Mouse (Mus musculus) MEL (cell line): Measurements from ENCODE around the gene Gmip. TPM values are rescaled to one million over a fixed set of nuclear protein-coding genes. Genes with fewer than 3 reads are reported as not detected.

ENCODE experiments used
- DNase-seq: peaks from one replicate; pipeline ENCODE4 v3.0.0; 2011; ENCODE audit warnings: low read depth, low spot score
- H3K27ac ChIP-seq: 2 replicates; pipeline ENCODE4 v1.5.1; 2012; ENCODE audit warnings: low read depth, mild to moderate bottlenecking, control low read depth, low read length, moderate library complexity; ENCODE audit not compliant: control insufficient read depth
- H3K27me3 ChIP-seq, 2 experiments: fragments of 150-350 bp in 1 of 2; sonication (generic) in 1 of 2; 2 replicates each; pipeline ENCODE4 v1.6.1; 2012; ENCODE audit warnings: low read length in 2 of 2, mild to moderate bottlenecking in 2 of 2, improper control_type of control experiment in 1 of 2, moderate library complexity in 1 of 2; ENCODE audit not compliant: insufficient read depth in 2 of 2, control insufficient read depth in 1 of 2
- H3K36me3 ChIP-seq, 2 experiments: 2 replicates each; pipeline ENCODE4 v1.6.1; 2012 to 2014; ENCODE audit warnings: low read length in 2 of 2, improper control_type of control experiment in 1 of 2, inconsistent platforms in 1 of 2, mild to moderate bottlenecking in 1 of 2; ENCODE audit not compliant: insufficient read depth in 2 of 2, control insufficient read depth in 1 of 2
- H3K4me1 ChIP-seq, 2 experiments: fragments of 150-350 bp in 1 of 2; sonication (generic) in 1 of 2; 2 replicates each; pipeline ENCODE4 v1.6.1; 2012; ENCODE audit warnings: low read length in 2 of 2, improper control_type of control experiment in 1 of 2, mild to moderate bottlenecking in 1 of 2; ENCODE audit not compliant: insufficient read depth in 2 of 2, control insufficient read depth in 1 of 2
- H3K4me3 ChIP-seq, 2 experiments: fragments of 150-350 bp in 1 of 2; sonication (generic) in 1 of 2; 2 replicates each; pipeline ENCODE4 v1.5.1; 2012; ENCODE audit warnings: low read depth in 2 of 2, low read length in 2 of 2, mild to moderate bottlenecking in 2 of 2, moderate library complexity in 2 of 2, control low read depth in 1 of 2, improper control_type of control experiment in 1 of 2; ENCODE audit not compliant: control insufficient read depth in 1 of 2, insufficient read depth in 1 of 2
- H3K79me2 ChIP-seq: 2 replicates; pipeline ENCODE4 v1.6.1; 2012; ENCODE audit warnings: mild to moderate bottlenecking, low read length, moderate library complexity; ENCODE audit not compliant: control insufficient read depth, poor library complexity, insufficient read depth
- H3K9ac ChIP-seq: 2 replicates; pipeline ENCODE4 v1.6.1; 2012; ENCODE audit warnings: low read depth, mild to moderate bottlenecking, control low read depth, low read length, moderate library complexity; ENCODE audit not compliant: control insufficient read depth, poor library complexity, severe bottlenecking
- H3K9me3 ChIP-seq: fragments of 150-350 bp; sonication (generic); replicated peaks from 2 replicates; pipeline ENCODE4 v1.6.1; 2012; ENCODE audit warnings: mild to moderate bottlenecking, low read length, improper control_type of control experiment, moderate library complexity; ENCODE audit not compliant: insufficient read depth
- BHLHE40 ChIP-seq: IDR thresholded peaks from 2 replicates; pipeline ENCODE4 v1.6.1; 2012; ENCODE audit warnings: low read depth, mild to moderate bottlenecking, inconsistent platforms, low read length, improper control_type of control experiment, borderline replicate concordance
- CHD1 ChIP-seq: IDR thresholded peaks from 2 replicates; pipeline ENCODE4 v1.6.1; 2012; ENCODE audit warnings: low read depth, mild to moderate bottlenecking, inconsistent platforms, low read length, improper control_type of control experiment
- CTCF ChIP-seq, 3 experiments: IDR thresholded peaks in 2 of 3; conservative IDR thresholded peaks in 1 of 3; 2 replicates each; pipeline ENCODE4 v1.5.1; 2011 to 2012; ENCODE audit warnings: low read length in 3 of 3, low read depth in 2 of 3, mild to moderate bottlenecking in 2 of 3, improper control_type of control experiment in 1 of 3, inconsistent platforms in 1 of 3, mixed read lengths in 1 of 3, moderate library complexity in 1 of 3; ENCODE audit not compliant: control insufficient read depth in 1 of 3, insufficient read depth in 1 of 3, poor library complexity in 1 of 3, severe bottlenecking in 1 of 3
- ELF1 ChIP-seq: IDR thresholded peaks from 2 replicates; pipeline ENCODE4 v1.6.1; 2014; ENCODE audit warnings: low read depth, mild to moderate bottlenecking, inconsistent platforms, low read length, improper control_type of control experiment, moderate library complexity
- ETS1 ChIP-seq: IDR thresholded peaks from 2 replicates; pipeline ENCODE4 v1.6.1; 2012; ENCODE audit warnings: low read depth, mild to moderate bottlenecking, inconsistent platforms, low read length, improper control_type of control experiment, moderate library complexity
- GABPA ChIP-seq: IDR thresholded peaks from 2 replicates; pipeline ENCODE4 v1.6.1; 2012; ENCODE audit warnings: low read depth, mild to moderate bottlenecking, inconsistent platforms, low read length, improper control_type of control experiment, moderate library complexity
- HCFC1 ChIP-seq: IDR thresholded peaks from 2 replicates; pipeline ENCODE4 v1.6.1; 2012; ENCODE audit warnings: low read depth, mild to moderate bottlenecking, inconsistent platforms, low read length, improper control_type of control experiment, moderate library complexity
- MAFK ChIP-seq: IDR thresholded peaks from 2 replicates; pipeline ENCODE4 v1.6.1; 2011; ENCODE audit warnings: low read depth, mild to moderate bottlenecking, low read length, improper control_type of control experiment, borderline replicate concordance
- MEF2A ChIP-seq: IDR thresholded peaks from 2 replicates; pipeline ENCODE4 v1.6.1; 2014; ENCODE audit warnings: low read depth, mild to moderate bottlenecking, inconsistent platforms, low read length, improper control_type of control experiment; ENCODE audit not compliant: poor library complexity, insufficient replicate concordance, severe bottlenecking; ENCODE audit errors: extremely low read depth
- MYB ChIP-seq: IDR thresholded peaks from 2 replicates; pipeline ENCODE4 v1.6.1; 2011; ENCODE audit warnings: mild to moderate bottlenecking, low read depth, low read length, improper control_type of control experiment
- NELFE ChIP-seq: IDR thresholded peaks from 2 replicates; pipeline ENCODE4 v1.6.1; 2011; ENCODE audit warnings: low read depth, low read length, improper control_type of control experiment
- POLR2AphosphoS2 ChIP-seq: IDR thresholded peaks from 2 replicates; pipeline ENCODE4 v1.6.1; 2011; ENCODE audit warnings: low read length, improper control_type of control experiment
- POLR2AphosphoS5 ChIP-seq: IDR thresholded peaks from 2 replicates; pipeline ENCODE4 v1.6.1; 2012; ENCODE audit warnings: low read depth, borderline replicate concordance, mild to moderate bottlenecking, inconsistent platforms, low read length, moderate library complexity, mixed read lengths
- RAD21 ChIP-seq: IDR thresholded peaks from 2 replicates; pipeline ENCODE4 v1.6.1; 2011; ENCODE audit warnings: mild to moderate bottlenecking, low read depth, low read length, improper control_type of control experiment
- SIN3A ChIP-seq: IDR thresholded peaks from 2 replicates; pipeline ENCODE4 v1.6.1; 2012; ENCODE audit warnings: low read length, improper control_type of control experiment, inconsistent platforms
- TCF12 ChIP-seq: IDR thresholded peaks from 2 replicates; pipeline ENCODE4 v1.6.1; 2014; ENCODE audit warnings: low read depth, mild to moderate bottlenecking, inconsistent platforms, low read length, improper control_type of control experiment, moderate library complexity
- UBTF ChIP-seq: IDR thresholded peaks from 2 replicates; pipeline ENCODE4 v1.6.1; 2012; ENCODE audit warnings: low read depth, mild to moderate bottlenecking, inconsistent platforms, low read length, improper control_type of control experiment, moderate library complexity, borderline replicate concordance; ENCODE audit not compliant: insufficient read depth
- USF1 ChIP-seq: IDR thresholded peaks from 2 replicates; pipeline ENCODE4 v1.6.1; 2014; ENCODE audit warnings: low read depth, mild to moderate bottlenecking, inconsistent platforms, low read length, improper control_type of control experiment, moderate library complexity
- USF2 ChIP-seq, 2 experiments: IDR thresholded peaks; 2 replicates each; pipeline ENCODE4 v1.6.1; 2011 to 2012; ENCODE audit warnings: improper control_type of control experiment in 2 of 2, low read length in 2 of 2, borderline replicate concordance in 1 of 2, inconsistent platforms in 1 of 2, low read depth in 1 of 2, mild to moderate bottlenecking in 1 of 2; ENCODE audit not compliant: insufficient read depth in 1 of 2
- ZNF384 ChIP-seq: IDR thresholded peaks from 2 replicates; pipeline ENCODE4 v1.6.1; 2012; ENCODE audit warnings: low read depth, mild to moderate bottlenecking, inconsistent platforms, low read length, improper control_type of control experiment
- polyA plus RNA-seq, 2 experiments: library from polyadenylated mRNA; stranded (reverse) in 1 of 2; unstranded in 1 of 2; fragments of >175 nt in 1 of 2; fragments of >200 nt in 1 of 2; gene quantifications; 2 replicates each; pipeline versions ENCODE4 v1.2.1 to v1.2.4; 2012; ENCODE audit warnings: low replicate concordance in 2 of 2, low read depth in 1 of 2; ENCODE audit not compliant: insufficient read length in 2 of 2, insufficient read depth in 1 of 2, missing spikeins in 1 of 2
- total RNA-seq: library from RNA; depleted of rRNA; stranded (reverse); fragments of 300-350 nt; gene quantifications from 2 replicates; pipeline ENCODE4 v1.2.3, GENCODE M21; 2012

Gene Gmip
- total and polyA plus RNA-seq, 3 experiments = 21.8 to 52.4 TPM; not detected in 1

DNA sequence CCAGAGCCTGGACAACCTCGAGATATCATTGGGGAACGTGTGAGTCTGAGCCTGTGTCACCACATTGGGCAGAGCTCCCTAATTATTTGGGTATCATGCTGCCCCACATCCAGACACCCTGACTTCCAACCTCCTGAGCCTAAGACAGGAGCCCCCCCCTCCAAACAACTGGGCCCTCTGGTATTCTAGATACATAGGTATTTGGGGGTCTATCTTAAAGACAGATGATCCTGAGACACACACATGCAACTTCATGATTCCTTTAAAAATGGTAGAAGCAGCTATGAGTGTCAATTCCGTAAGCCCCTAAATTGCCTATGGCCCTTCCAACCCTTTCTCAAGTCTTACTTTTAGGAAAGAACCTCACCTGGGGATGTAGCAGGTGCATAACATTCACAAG, 1.3 kb downstream of the Gmip start:
- H3K9me3 ChIP-seq = no peaks in the 10 kb centered on the region
- H3K27ac ChIP-seq = no peak overlapping the region
- H3K36me3 ChIP-seq = peaks cover 4 to 6% of the 10 kb centered on the region in 2 experiments; a peak in 2 of 4 replicates
- H3K27me3 ChIP-seq = no peaks in the 10 kb centered on the region
- H3K79me2 ChIP-seq = peaks cover 7% of the 10 kb centered on the region
- peak overlapping the region; percentile 10; the same call in 1 of the 2 replicates for H3K9ac ChIP-seq
- TF ChIP-seq HCFC1 (no peak), CHD1 (no peak), USF2 (IDR thresholded peaks at IDR 0.05; ENCODE audit: borderline replicate concordance in 1 of 2, insufficient read depth in 1 of 2, low read depth in 1 of 2, low read length in 2 of 2) (no peak), MAFK (no peak)
- H3K4me3 ChIP-seq = no peak overlapping the region
- H3K4me1 ChIP-seq = no peaks in the 10 kb centered on the region
- DNase-seq = no peak

DNA sequence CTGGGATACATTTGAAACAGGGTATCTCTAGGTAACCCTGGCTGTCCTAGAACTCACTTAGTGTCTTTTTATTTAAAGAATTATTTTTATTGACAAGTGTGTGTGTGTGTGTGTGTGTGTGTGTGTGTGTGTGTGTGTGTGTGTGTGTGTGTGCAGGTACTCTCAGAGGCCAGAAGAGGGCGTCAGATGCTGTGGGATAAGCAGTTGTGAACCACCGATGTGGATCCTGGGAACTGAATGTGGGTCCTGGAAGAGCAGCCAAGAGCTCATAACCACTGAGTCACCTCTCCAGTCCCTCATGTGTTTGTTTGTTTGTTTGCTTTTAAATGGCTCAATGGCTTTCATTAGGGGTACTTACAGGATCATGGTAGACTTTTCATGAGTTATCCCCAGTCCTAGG, 6.4 kb downstream of the Gmip start:
- no peak overlapping the region for H3K9ac ChIP-seq
- TF ChIP-seq RAD21 (no peak), UBTF (no peak), CTCF (IDR thresholded peaks at IDR 0.05 in 2 of 3, conservative IDR thresholded peaks at IDR 0.05 in 1 of 3; ENCODE audit: control insufficient read depth in 1 of 3, insufficient read depth in 1 of 3, low read depth in 2 of 3, low read length in 3 of 3, poor library complexity in 1 of 3, severe bottlenecking in 1 of 3) (no peak; a peak in 1 of 6 replicates), ETS1 (no peak), SIN3A (no peak), GABPA (no peak), HCFC1 (no peak), POLR2AphosphoS5 (no peak), ELF1 (no peak), USF1 (no peak), NELFE (no peak), TCF12 (no peak), ZNF384 (no peak), MEF2A (no peak), MYB (no peak), POLR2AphosphoS2 (no peak), BHLHE40 (no peak)
- TF ChIP-seq, all 39 proteins: peak for 0
- no peak for DNase-seq
- Histone ChIP-seq H3K36me3 (no peaks in the 10 kb centered on the region; a peak in 2 of 4 replicates), H3K4me3 (no peak overlapping the region), H3K9me3 (no peaks in the 10 kb centered on the region), H3K79me2 (no peaks in the 10 kb centered on the region; the same call in 1 of the 2 replicates), H3K27ac (no peak overlapping the region), H3K27me3 (no peaks in the 10 kb centered on the region), H3K4me1 (no peaks in the 10 kb centered on the region)
